In genomic region chr11:99039782-99040181, GRCm38 (mm10) we compare ENCODE assay signal across 8 mouse cellular contexts. TPM values are rescaled to one million over a fixed set of nuclear protein-coding genes. Genes with fewer than 3 reads are reported as not detected.
DNase-seq lines count a peak whose midpoint lies in the region; ATAC-seq and TF ChIP-seq lines count a peak whose summit lies in the region.

No protein-coding gene starts in this region.

- peaks cover 10% of the 10 kb centered on the region for H3K27me3 ChIP-seq in ES-Bruce4 (ENCODE audit: control insufficient read depth, insufficient read depth, low read length, poor library complexity, severe bottlenecking)
- H3K27me3 ChIP-seq in forebrain, embryonic 14.5 days (replicated peaks; ENCODE audit: control insufficient read depth, insufficient read depth, low read length), result no peaks in the 10 kb centered on the region
- H3K27me3 ChIP-seq in neural tube, embryonic 14.5 days (ENCODE audit: control insufficient read depth, insufficient read depth, low read length), result no peaks in the 10 kb centered on the region
- no peaks in the 10 kb centered on the region for H3K27me3 ChIP-seq in testis, adult 2 months (ENCODE audit: control insufficient read depth, insufficient read depth, low read length)

- DNase-seq in c-Kit-positive CD71-positive TER-119-negative erythroid progenitor cells, embryonic 14.5 days (ENCODE audit: low read depth), result peak; percentile 58
- peak; percentile 96 for DNase-seq in forebrain, embryonic 14.5 days (ENCODE audit: low spot score)
- DNase-seq in heart, postnatal 14 days, result peak; percentile 82 to 86
- peak; percentile 59 for DNase-seq in large intestine, adult 2 months (ENCODE audit: low read depth, low spot score)
- DNase-seq in lung, adult 18-20 months, result peak; percentile 80 to 82

- under 1% methylated on average over 15 of the region's 15 CpGs for WGBS in forebrain, embryonic 14.5 days
- WGBS in large intestine, adult 2 months, result under 1% methylated on average over 15 of the region's 15 CpGs
- WGBS in neural tube, embryonic 14.5 days, result under 1% methylated on average over 15 of the region's 15 CpGs

- H3K9ac ChIP-seq in ES-Bruce4 (ENCODE audit: low read depth, poor library complexity, severe bottlenecking), result peak overlapping the region; percentile 77; the same call in 1 of the 2 replicates
- peak overlapping the region; percentile 76 for H3K9ac ChIP-seq in forebrain, embryonic 14.5 days (ENCODE audit: low read length)
- H3K9ac ChIP-seq in neural tube, embryonic 14.5 days (replicated peaks; ENCODE audit: low read depth, low read length), result peak overlapping the region; percentile 88

- no peak for TF ChIP-seq POLR2A in ES-Bruce4 (IDR thresholded peaks at IDR 0.05; ENCODE audit: insufficient read depth, low read length)
- TF ChIP-seq POLR2A in testis, adult 2 months (IDR thresholded peaks at IDR 0.05; ENCODE audit: control insufficient read depth, low read depth, low read length), result no peak

- peak; percentile 73 for TF ChIP-seq CTCF in ES-Bruce4 (IDR thresholded peaks at IDR 0.05; ENCODE audit: low read depth, low read length)
- peak; percentile 56; the same call in 1 of the 2 replicates for TF ChIP-seq CTCF in testis, adult 2 months (IDR thresholded peaks at IDR 0.05; ENCODE audit: control insufficient read depth, insufficient read depth, insufficient replicate concordance, low read depth, low read length)

- H3K27ac ChIP-seq in ES-Bruce4 (ENCODE audit: insufficient read depth, low read length), result no peak overlapping the region
- peak overlapping the region; percentile 74 for H3K27ac ChIP-seq in forebrain, embryonic 14.5 days (ENCODE audit: low read depth, low read length)
- H3K27ac ChIP-seq in neural tube, embryonic 14.5 days (ENCODE audit: low read depth, low read length), result peak overlapping the region; percentile 76
- H3K27ac ChIP-seq in testis, adult 2 months (ENCODE audit: control insufficient read depth, insufficient read depth, low read depth, low read length), result no peak overlapping the region

- peaks cover 2% of the 10 kb centered on the region for H3K4me1 ChIP-seq in ES-Bruce4 (ENCODE audit: control insufficient read depth, insufficient read depth, low read length)
- peaks cover 4% of the 10 kb centered on the region; the same call in 1 of the 2 replicates for H3K4me1 ChIP-seq in forebrain, embryonic 14.5 days (ENCODE audit: control insufficient read depth, insufficient read depth, low read length)
- peaks cover 5% of the 10 kb centered on the region; the same call in 1 of the 2 replicates for H3K4me1 ChIP-seq in neural tube, embryonic 14.5 days (ENCODE audit: control insufficient read depth, insufficient read depth, low read length)
- peaks cover 16% of the 10 kb centered on the region for H3K4me1 ChIP-seq in testis, adult 2 months (ENCODE audit: control insufficient read depth, insufficient read depth, low read length)

- peak; percentile 90 for ATAC-seq in forebrain, embryonic 14.5 days
- peak; percentile 90 for ATAC-seq in neural tube, embryonic 14.5 days (ENCODE audit: low read depth)

- H3K4me2 ChIP-seq in forebrain, embryonic 14.5 days (ENCODE audit: low read length), result peak overlapping the region; percentile 97
- H3K4me2 ChIP-seq in neural tube, embryonic 14.5 days (ENCODE audit: low read depth, low read length), result peak overlapping the region; percentile 86

- no peak for TF ChIP-seq EP300 in ES-Bruce4 (IDR thresholded peaks at IDR 0.05; ENCODE audit: insufficient read depth, low read depth, low read length)

- intact Hi-C loops in heart, postnatal 14 days (cut with DNase I), result loop anchor here (1.0 to 5.0 kb wide), 4 partner anchors 26 to 117 kb away; no protein-coding TSS in a partner anchor

- H3K9me3 ChIP-seq in ES-Bruce4 (replicated peaks; ENCODE audit: control insufficient read depth, insufficient read depth, low read length, poor library complexity, severe bottlenecking), result no peaks in the 10 kb centered on the region
- no peaks in the 10 kb centered on the region for H3K9me3 ChIP-seq in forebrain, embryonic 14.5 days (replicated peaks; ENCODE audit: control insufficient read depth, low read length)
- H3K9me3 ChIP-seq in neural tube, embryonic 14.5 days (ENCODE audit: control insufficient read depth, low read length), result no peaks in the 10 kb centered on the region

- H3K36me3 ChIP-seq in ES-Bruce4 (ENCODE audit: control insufficient read depth, insufficient read depth, low read length, poor library complexity, severe bottlenecking), result no peaks in the 10 kb centered on the region
- no peaks in the 10 kb centered on the region for H3K36me3 ChIP-seq in forebrain, embryonic 14.5 days (ENCODE audit: control insufficient read depth, insufficient read depth, low read length)
- no peaks in the 10 kb centered on the region for H3K36me3 ChIP-seq in neural tube, embryonic 14.5 days (ENCODE audit: control insufficient read depth, insufficient read depth, low read length)
- no peaks in the 10 kb centered on the region for H3K36me3 ChIP-seq in testis, adult 2 months (ENCODE audit: control insufficient read depth, insufficient read depth, low read length)

- H3K4me3 ChIP-seq in ES-Bruce4 (ENCODE audit: low read depth, low read length), result peak overlapping the region; percentile 57
- peak overlapping the region; percentile 62 for H3K4me3 ChIP-seq in forebrain, embryonic 14.5 days (ENCODE audit: low read depth, low read length)
- peak overlapping the region; percentile 60 for H3K4me3 ChIP-seq in neural tube, embryonic 14.5 days (ENCODE audit: low read depth, low read length)
- H3K4me3 ChIP-seq in testis, adult 2 months (ENCODE audit: control insufficient read depth, low read depth, low read length), result peak overlapping the region; percentile 56

RNA-seq across cellular contexts. Expression of gene Igfbp4, which starts 1.3 kb away (rescaled TPM):
- 47.6 and 51.4 TPM in 2 replicates for polyA plus RNA-seq in ES-Bruce4 (2011; ENCODE audit: insufficient read depth, insufficient read length, low read depth, missing spikeins)
- 125 and 139 TPM in 2 replicates for polyA plus RNA-seq in forebrain, embryonic 14.5 days (2014; fragmentation: Nextera tagmentation; extraction: Ambion mirVana)
- 100 to 1,000 TPM; 125 to 129 TPM for total RNA-seq in heart, postnatal 14 days (2021)
- polyA plus RNA-seq in large intestine, adult 2 months (2012; rRNA removed), result 111 and 134 TPM in 2 replicates
- 53.7 and 132 TPM in 2 replicates for polyA plus RNA-seq in neural tube, embryonic 14.5 days (2014; fragmentation: Nextera tagmentation; extraction: Ambion mirVana)
- 19.0 and 21.4 TPM in 2 replicates for polyA plus RNA-seq in testis, adult 2 months (2012; rRNA removed)

RNA-seq across cellular contexts. Expression of gene Top2a, which starts 15.8 kb away (rescaled TPM):
- 631 and 674 TPM in 2 replicates for polyA plus RNA-seq in ES-Bruce4 (2011; ENCODE audit: insufficient read depth, insufficient read length, low read depth, missing spikeins)
- 135 and 150 TPM in 2 replicates for polyA plus RNA-seq in forebrain, embryonic 14.5 days (2014; fragmentation: Nextera tagmentation; extraction: Ambion mirVana)
- total RNA-seq in heart, postnatal 14 days (2021), result 10 to 100 TPM; 16.0 to 34.1 TPM
- 25.6 and 27.9 TPM in 2 replicates for polyA plus RNA-seq in large intestine, adult 2 months (2012; rRNA removed)
- 18.3 and 24.8 TPM in 2 replicates for polyA plus RNA-seq in neural tube, embryonic 14.5 days (2014; fragmentation: Nextera tagmentation; extraction: Ambion mirVana)
- 19.4 and 20.4 TPM in 2 replicates for polyA plus RNA-seq in testis, adult 2 months (2012; rRNA removed)

RNA-seq across cellular contexts. Expression of gene Tns4, which starts 49.3 kb away (rescaled TPM):
- 12.8 and 13.9 TPM in 2 replicates for polyA plus RNA-seq in ES-Bruce4 (2011; ENCODE audit: insufficient read depth, insufficient read length, low read depth, missing spikeins)
- 0.08 TPM in 1 of 2 replicates, not detected in the other for polyA plus RNA-seq in forebrain, embryonic 14.5 days (2014; fragmentation: Nextera tagmentation; extraction: Ambion mirVana)
- total RNA-seq in heart, postnatal 14 days (2021), result under 1 TPM in 1 of 2 experiments, not detected in 1; 0.15 TPM
- polyA plus RNA-seq in large intestine, adult 2 months (2012; rRNA removed), result 30.1 and 51.4 TPM in 2 replicates
- polyA plus RNA-seq in neural tube, embryonic 14.5 days (2014; fragmentation: Nextera tagmentation; extraction: Ambion mirVana), result 0.28 TPM in 1 of 2 replicates, not detected in the other
- polyA plus RNA-seq in testis, adult 2 months (2012; rRNA removed), result 2.0 and 3.3 TPM in 2 replicates

RNA-seq across cellular contexts. Expression of gene Gjd3, which starts 57.0 kb away (rescaled TPM):
- polyA plus RNA-seq in ES-Bruce4 (2011; ENCODE audit: insufficient read depth, insufficient read length, low read depth, missing spikeins), result not detected in 2 replicates
- 0.27 and 0.28 TPM in 2 replicates for polyA plus RNA-seq in forebrain, embryonic 14.5 days (2014; fragmentation: Nextera tagmentation; extraction: Ambion mirVana)
- 1 to 10 TPM; 1.5 to 2.0 TPM for total RNA-seq in heart, postnatal 14 days (2021)
- polyA plus RNA-seq in large intestine, adult 2 months (2012; rRNA removed), result 1.1 and 1.4 TPM in 2 replicates
- 0.89 and 2.2 TPM in 2 replicates for polyA plus RNA-seq in neural tube, embryonic 14.5 days (2014; fragmentation: Nextera tagmentation; extraction: Ambion mirVana)
- 13.6 and 23.8 TPM in 2 replicates for polyA plus RNA-seq in testis, adult 2 months (2012; rRNA removed)

Comparison
In these comparisons a context has a peak if more than half of its experiments do, and no peak if none do; other contexts are left out.
1. H3K27ac ChIP-seq: peak in forebrain, embryonic 14.5 days (single experiment) and neural tube, embryonic 14.5 days (single experiment); none in ES-Bruce4 (single experiment) and testis, adult 2 months (single experiment).
2. Peak in every context shown above with its lines, with median percentiles within 50 percentile points of each other: H3K4me3 ChIP-seq, H3K9ac ChIP-seq and DNase-seq.